Mouse (Mus musculus): ENCODE results near the gene Strada.
"Not testable (repeated sequence)": the region's sequence is repeated elsewhere in the genome, so short reads cannot be mapped to it uniquely, and the experiment has no call there.

Strada gene

GRCm38 (mm10) chr11:106155761-106156160 lies 46.2 kb downstream of the Strada start:
- DNase-seq (ENCODE audit: low spot score), result no peak

- DNase-seq (ENCODE audit: low spot score), result no peak
These were observed 47.2 kb downstream of the Strada start for GRCm38 (mm10) chr11:106154770-106155169.

- DNase-seq (ENCODE audit: low spot score), result no peak
These were observed 47.9 kb downstream of the Strada start for GRCm38 (mm10) chr11:106154091-106154490.

- DNase-seq (ENCODE audit: low spot score), result no peak
These were observed 49.8 kb downstream of the Strada start for GRCm38 (mm10) chr11:106152132-106152531.

- DNase-seq (ENCODE audit: low spot score), result no peak
These were observed 50.7 kb downstream of the Strada start for GRCm38 (mm10) chr11:106151219-106151618.

- DNase-seq (ENCODE audit: low spot score), result peak; percentile 91
These were observed 67.1 kb downstream of the Strada start for GRCm38 (mm10) chr11:106134580-106135528.

GRCm38 (mm10) chr11:106132516-106132915 lies 69.5 kb downstream of the Strada start:
- DNase-seq (ENCODE audit: low spot score), result no peak

- no peak for DNase-seq (ENCODE audit: low spot score)
These were observed 72.5 kb downstream of the Strada start for GRCm38 (mm10) chr11:106129477-106129876.

GRCm38 (mm10) chr11:106126727-106127373 lies 75.1 kb downstream of the Strada start:
- not testable (repeated sequence) for DNase-seq (ENCODE audit: low spot score)

GRCm38 (mm10) chr11:106125827-106126226 lies 76.1 kb downstream of the Strada start:
- no peak for DNase-seq (ENCODE audit: low spot score)

GRCm38 (mm10) chr11:106124784-106125183 lies 77.2 kb downstream of the Strada start:
- DNase-seq (ENCODE audit: low spot score), result peak; percentile 19

GRCm38 (mm10) chr11:106122736-106123135 lies 79.2 kb downstream of the Strada start:
- DNase-seq (ENCODE audit: low spot score), result no peak

GRCm38 (mm10) chr11:106122221-106122620 lies 79.7 kb downstream of the Strada start:
- no peak for DNase-seq (ENCODE audit: low spot score)
